Mouse (Mus musculus) Muller cell, postnatal 12 days (primary cell): ENCODE measurements around the gene Ceacam15.

Source experiments
- DNase-seq: peaks from one replicate; pipeline ENCODE4 v3.0.0-alpha.2; 2015; ENCODE audit errors: inconsistent ontology term

The Ceacam15 gene

GRCm38 (mm10) chr7:16629598-16630296, 45.8 kb downstream of the Ceacam15 start:
- DNase-seq: peak; percentile 24

GRCm38 (mm10) chr7:16628096-16628771, 47.3 kb downstream of the Ceacam15 start:
- peak; percentile 50 for DNase-seq

GRCm38 (mm10) chr7:16623687-16624086, 51.8 kb downstream of the Ceacam15 start:
- no peak for DNase-seq

GRCm38 (mm10) chr7:16623131-16623530, 52.4 kb downstream of the Ceacam15 start:
- no peak for DNase-seq
